Mouse (Mus musculus): ENCODE measurements around the gene Fuca1. TPM values are rescaled to one million over a fixed set of nuclear protein-coding genes. Genes with fewer than 3 reads are reported as not detected.

Gene Fuca1
- 10 to 100 TPM; 43.2 to 44.5 TPM for total RNA-seq (2021)

GRCm38 (mm10) chr4:135920304-135921241, at the start of gene Fuca1:
Gene Fuca1, plus strand, starts transcription at chr4:135920735.
- intact Hi-C loops (cut with DNase I) = loop anchor here (2.0 to 5.0 kb wide), 2 partner anchors 30 to 118 kb away; no protein-coding TSS in a partner anchor
- peak; percentile 97 to 98 for DNase-seq

GRCm38 (mm10) chr4:135872015-135872414, 48.5 kb upstream of the Fuca1 start:
- intact Hi-C loops (cut with DNase I) = no loop called here

GRCm38 (mm10) chr4:135872589-135873391, 47.7 kb upstream of the Fuca1 start:
- intact Hi-C loops (cut with DNase I) = loop anchor here (1.0 kb wide), 1 partner anchor 16 kb away; no protein-coding TSS in a partner anchor
- DNase-seq = peak in 1 of 2 experiments; percentile 43

More at GRCm38 (mm10) chr4:135872015-135872414, 48.5 kb upstream of the Fuca1 start:
- DNase-seq = no peak

- peak; percentile 93 to 94 for DNase-seq
- intact Hi-C loops (cut with DNase I) = loop anchor here (1.0 kb wide), 1 partner anchor 17 kb away; no protein-coding TSS in a partner anchor
These were observed 46.9 kb upstream of the Fuca1 start, which contains the start of gene Pnrc2 for GRCm38 (mm10) chr4:135873526-135874202. Gene Pnrc2, minus strand, starts transcription at chr4:135873850.

- intact Hi-C loops (cut with DNase I) = no loop called here
- no peak for DNase-seq
These were observed 45.7 kb upstream of the Fuca1 start for GRCm38 (mm10) chr4:135874564-135875535.

GRCm38 (mm10) chr4:135875546-135875945, 45.0 kb upstream of the Fuca1 start:
- intact Hi-C loops (cut with DNase I) = no loop called here
- no peak for DNase-seq

- intact Hi-C loops (cut with DNase I) = loop anchor here (2.0 kb wide), 1 partner anchor 47 kb away; no protein-coding TSS in a partner anchor
- DNase-seq = peak; percentile 76 to 80
These were observed 44.4 kb upstream of the Fuca1 start for GRCm38 (mm10) chr4:135875991-135876582.

- intact Hi-C loops (cut with DNase I) = loop anchor here (1.0 to 2.0 kb wide), 2 partner anchors 48 to 75 kb away; no protein-coding TSS in a partner anchor
- DNase-seq = peak; percentile 88 to 89
These were observed 43.9 kb upstream of the Fuca1 start for GRCm38 (mm10) chr4:135876583-135877020.

- DNase-seq = peak; percentile 55 to 66
- intact Hi-C loops (cut with DNase I) = loop anchor here (1.0 to 2.0 kb wide), 2 partner anchors 49 to 76 kb away; no protein-coding TSS in a partner anchor
These were observed 42.8 kb upstream of the Fuca1 start for GRCm38 (mm10) chr4:135877742-135878141.

- intact Hi-C loops (cut with DNase I) = no loop called here
- no peak for DNase-seq
These were observed 41.5 kb upstream of the Fuca1 start for GRCm38 (mm10) chr4:135879021-135879420.

GRCm38 (mm10) chr4:135880018-135880417, 40.5 kb upstream of the Fuca1 start:
- DNase-seq = no peak
- intact Hi-C loops (cut with DNase I) = no loop called here

GRCm38 (mm10) chr4:135880576-135880975, 40.0 kb upstream of the Fuca1 start:
- DNase-seq = no peak
- intact Hi-C loops (cut with DNase I) = no loop called here

GRCm38 (mm10) chr4:135882023-135882422, 38.5 kb upstream of the Fuca1 start:
- DNase-seq = no peak
- intact Hi-C loops (cut with DNase I) = no loop called here

- intact Hi-C loops (cut with DNase I) = no loop called here
- no peak for DNase-seq
These were observed 37.1 kb upstream of the Fuca1 start for GRCm38 (mm10) chr4:135883401-135883851.

- no peak for DNase-seq
- intact Hi-C loops (cut with DNase I) = no loop called here
These were observed 36.5 kb upstream of the Fuca1 start for GRCm38 (mm10) chr4:135883881-135884516.

GRCm38 (mm10) chr4:135884531-135884930, 36.0 kb upstream of the Fuca1 start:
- intact Hi-C loops (cut with DNase I) = no loop called here
- DNase-seq = no peak

- intact Hi-C loops (cut with DNase I) = no loop called here
These were observed 34.9 kb upstream of the Fuca1 start for GRCm38 (mm10) chr4:135885676-135886075.

GRCm38 (mm10) chr4:135886184-135886583, 34.4 kb upstream of the Fuca1 start:
- intact Hi-C loops (cut with DNase I) = no loop called here
- no peak for DNase-seq

More at GRCm38 (mm10) chr4:135885676-135886075, 34.9 kb upstream of the Fuca1 start:
- DNase-seq = no peak
